Mouse (Mus musculus) right cerebral cortex, postnatal 25 days (tissue): ENCODE measurements around the gene Thada.

Source experiments
- DNase-seq: peaks from one replicate; pipeline ENCODE4 v3.0.0; 2022

Thada gene

GRCm38 (mm10) chr17:84282388-84283280 lies 183.4 kb downstream of the Thada start:
- DNase-seq: no peak

GRCm38 (mm10) chr17:84279001-84279400 lies 187.0 kb downstream of the Thada start:
- no peak for DNase-seq

GRCm38 (mm10) chr17:84278193-84278953 lies 187.6 kb downstream of the Thada start:
- no peak for DNase-seq

GRCm38 (mm10) chr17:84274999-84275398 lies 191.0 kb downstream of the Thada start:
- DNase-seq: no peak

- no peak for DNase-seq
These were observed 191.8 kb downstream of the Thada start for GRCm38 (mm10) chr17:84274163-84274562.

- DNase-seq: peak; percentile 57
These were observed 193.3 kb downstream of the Thada start for GRCm38 (mm10) chr17:84272557-84273261.

- no peak for DNase-seq
These were observed 194.3 kb downstream of the Thada start for GRCm38 (mm10) chr17:84271566-84272202.

GRCm38 (mm10) chr17:84269722-84270121 lies 196.3 kb downstream of the Thada start:
- DNase-seq: no peak

- DNase-seq: no peak
These were observed 197.6 kb downstream of the Thada start for GRCm38 (mm10) chr17:84268450-84268849.

- DNase-seq: no peak
These were observed 198.4 kb downstream of the Thada start for GRCm38 (mm10) chr17:84267456-84268074.

GRCm38 (mm10) chr17:84266161-84266948 lies 199.7 kb downstream of the Thada start:
- DNase-seq: no peak

- no peak for DNase-seq
These were observed 200.4 kb downstream of the Thada start for GRCm38 (mm10) chr17:84265480-84266130.

GRCm38 (mm10) chr17:84264305-84264704 lies 201.7 kb downstream of the Thada start:
- no peak for DNase-seq

- DNase-seq: no peak
These were observed 202.4 kb downstream of the Thada start for GRCm38 (mm10) chr17:84263591-84263990.

GRCm38 (mm10) chr17:84262325-84262979 lies 203.6 kb downstream of the Thada start:
- DNase-seq: no peak

GRCm38 (mm10) chr17:84261010-84261409 lies 205.0 kb downstream of the Thada start:
- no peak for DNase-seq

GRCm38 (mm10) chr17:84260226-84260625 lies 205.8 kb downstream of the Thada start:
- DNase-seq: no peak

GRCm38 (mm10) chr17:84258638-84259261 lies 207.3 kb downstream of the Thada start:
- DNase-seq: peak; percentile 71

GRCm38 (mm10) chr17:84257927-84258532 lies 208.0 kb downstream of the Thada start:
- no peak for DNase-seq
